Mouse (Mus musculus) heart, embryonic 12.5 days (tissue): Measurements from ENCODE around the gene Lurap1l. TPM values are rescaled to one million over a fixed set of nuclear protein-coding genes. Genes with fewer than 3 reads are reported as not detected.

Source experiments
- microRNA-seq: library from miRNA; unstranded; fragments of <30 nt; microRNA quantifications from one replicate; pipeline ENCODE4, GENCODE M21; 2017
- polyA plus RNA-seq: library from polyadenylated mRNA; unstranded; fragments of >200 nt; fragmentation: Nextera tagmentation; extraction: Ambion mirVana; gene quantifications from 2 replicates; pipeline ENCODE4 v1.2.1, GENCODE M21; 2016

The Lurap1l gene
- polyA plus RNA-seq, 1 experiment from 2014 or later, result 1.6 TPM

Small RNAs within 50 kb of the gene (microRNA-seq; reads per million reads assigned to microRNA genes)
- not detected for gene Gm27452

Other genes with a start within 250 kb of the Lurap1l start
- not detected in 2 replicates for gene Tyrp1, start 76.5 kb upstream of the Lurap1l start, polyA plus RNA-seq